Mouse (Mus musculus): ENCODE data around the gene Ammecr1. TPM values are rescaled to one million over a fixed set of nuclear protein-coding genes. Genes with fewer than 3 reads are reported as not detected.

Ammecr1 gene
- polyA plus RNA-seq, 1 experiment from 2014 or later: 7.1 TPM

- ATAC-seq (ENCODE audit: low FRiP score, low TSS enrichment): peak; percentile 82
- peak; percentile 63 for TF ChIP-seq CTCF (IDR thresholded peaks at IDR 0.05; ENCODE audit: low read depth)
- no peak for TF ChIP-seq EP300 (optimal IDR thresholded peaks at IDR 0.05)
- H3K9ac ChIP-seq (ENCODE audit: low read length): no peak overlapping the region
- no peaks in the 10 kb centered on the region for H3K4me1 ChIP-seq (replicated peaks; ENCODE audit: control insufficient read depth, insufficient read depth)
- no peaks in the 10 kb centered on the region for H3K27me3 ChIP-seq (ENCODE audit: control insufficient read depth, insufficient read depth, low read length)
- no peak overlapping the region for H3K4me2 ChIP-seq (replicated peaks; ENCODE audit: low read depth)
- H3K4me3 ChIP-seq (ENCODE audit: low read depth, low read length): no peak overlapping the region
- H3K36me3 ChIP-seq (ENCODE audit: control insufficient read depth, insufficient read depth, low read length): no peaks in the 10 kb centered on the region
- 0 out of 2 replicates have a peak overlapping the region, but pooled peaks have one; percentile 24 for H3K27ac ChIP-seq (replicated peaks)
- no peaks in the 10 kb centered on the region for H3K9me3 ChIP-seq (ENCODE audit: control insufficient read depth, low read length)
- peak; percentile 44 for DNase-seq (ENCODE audit: low spot score)
- WGBS: 25% methylated on average over 10 of the region's 10 CpGs
Measured at GRCm38 (mm10) chrX:142806620-142807061, 159.9 kb downstream of the Ammecr1 start.

DNA sequence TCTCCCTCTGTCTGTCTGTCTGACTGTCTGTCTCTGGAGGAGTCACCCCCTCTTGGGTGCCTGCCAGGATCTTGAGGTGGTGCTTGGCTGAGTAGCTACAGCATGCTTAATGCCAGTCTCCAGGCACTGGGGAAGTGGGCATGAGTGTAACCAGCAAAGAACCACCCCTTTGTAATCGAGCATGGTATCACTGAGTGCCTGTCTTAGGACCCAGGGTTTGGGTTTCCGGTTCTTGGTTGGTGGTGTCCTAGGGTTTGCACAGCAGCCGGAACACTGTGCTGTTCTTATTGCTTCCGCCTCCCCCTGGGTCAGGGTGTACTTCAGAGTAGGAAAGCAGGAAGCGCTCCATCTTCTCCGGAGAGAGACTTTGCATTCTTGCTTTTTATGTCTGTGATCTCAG, 160.4 kb downstream of the Ammecr1 start:
- TF ChIP-seq EP300 (optimal IDR thresholded peaks at IDR 0.05) (no peak), CTCF (IDR thresholded peaks at IDR 0.05; ENCODE audit: low read depth) (no peak)
- ATAC-seq (ENCODE audit: low FRiP score, low TSS enrichment) (peak; percentile 35; the same call in 1 of the 2 replicates), DNase-seq (ENCODE audit: low spot score) (no peak)
- Histone ChIP-seq H3K9ac (ENCODE audit: low read length) (no peak overlapping the region), H3K4me3 (ENCODE audit: low read depth, low read length) (no peak overlapping the region), H3K27ac (replicated peaks) (no peak overlapping the region), H3K9me3 (ENCODE audit: control insufficient read depth, low read length) (no peaks in the 10 kb centered on the region), H3K4me1 (replicated peaks; ENCODE audit: control insufficient read depth, insufficient read depth) (no peaks in the 10 kb centered on the region), H3K36me3 (ENCODE audit: control insufficient read depth, insufficient read depth, low read length) (no peaks in the 10 kb centered on the region), H3K27me3 (ENCODE audit: control insufficient read depth, insufficient read depth, low read length) (no peaks in the 10 kb centered on the region), H3K4me2 (replicated peaks; ENCODE audit: low read depth) (no peak overlapping the region)
- WGBS: 51% methylated on average over 6 of the region's 6 CpGs

GRCm38 (mm10) chrX:142804596-142804995, 161.9 kb downstream of the Ammecr1 start:
- ATAC-seq (ENCODE audit: low FRiP score, low TSS enrichment): no peak
- WGBS: 79% methylated on average over 3 of the region's 3 CpGs
- no peak overlapping the region for H3K4me2 ChIP-seq (replicated peaks; ENCODE audit: low read depth)
- TF ChIP-seq CTCF (IDR thresholded peaks at IDR 0.05; ENCODE audit: low read depth) (no peak), EP300 (optimal IDR thresholded peaks at IDR 0.05) (no peak)
- no peak overlapping the region for H3K27ac ChIP-seq (replicated peaks)
- no peaks in the 10 kb centered on the region for H3K4me1 ChIP-seq (replicated peaks; ENCODE audit: control insufficient read depth, insufficient read depth)
- no peaks in the 10 kb centered on the region for H3K9me3 ChIP-seq (ENCODE audit: control insufficient read depth, low read length)
- no peak overlapping the region for H3K4me3 ChIP-seq (ENCODE audit: low read depth, low read length)
- DNase-seq (ENCODE audit: low spot score): no peak
- H3K27me3 ChIP-seq (ENCODE audit: control insufficient read depth, insufficient read depth, low read length): no peaks in the 10 kb centered on the region
- no peak overlapping the region for H3K9ac ChIP-seq (ENCODE audit: low read length)
- no peaks in the 10 kb centered on the region for H3K36me3 ChIP-seq (ENCODE audit: control insufficient read depth, insufficient read depth, low read length)

Small RNAs within 50 kb of the gene (microRNA-seq; reads per million reads assigned to microRNA genes)
- gene Gm44351: not detected

Other genes starting within 250 kb of the Ammecr1 start
- gene Rtl9, start 132.9 kb upstream of the Ammecr1 start, polyA plus RNA-seq (2015; fragmentation: Nextera tagmentation; extraction: Ambion mirVana): 0.15 and 0.24 TPM in 2 replicates